In the genomic region with DNA sequence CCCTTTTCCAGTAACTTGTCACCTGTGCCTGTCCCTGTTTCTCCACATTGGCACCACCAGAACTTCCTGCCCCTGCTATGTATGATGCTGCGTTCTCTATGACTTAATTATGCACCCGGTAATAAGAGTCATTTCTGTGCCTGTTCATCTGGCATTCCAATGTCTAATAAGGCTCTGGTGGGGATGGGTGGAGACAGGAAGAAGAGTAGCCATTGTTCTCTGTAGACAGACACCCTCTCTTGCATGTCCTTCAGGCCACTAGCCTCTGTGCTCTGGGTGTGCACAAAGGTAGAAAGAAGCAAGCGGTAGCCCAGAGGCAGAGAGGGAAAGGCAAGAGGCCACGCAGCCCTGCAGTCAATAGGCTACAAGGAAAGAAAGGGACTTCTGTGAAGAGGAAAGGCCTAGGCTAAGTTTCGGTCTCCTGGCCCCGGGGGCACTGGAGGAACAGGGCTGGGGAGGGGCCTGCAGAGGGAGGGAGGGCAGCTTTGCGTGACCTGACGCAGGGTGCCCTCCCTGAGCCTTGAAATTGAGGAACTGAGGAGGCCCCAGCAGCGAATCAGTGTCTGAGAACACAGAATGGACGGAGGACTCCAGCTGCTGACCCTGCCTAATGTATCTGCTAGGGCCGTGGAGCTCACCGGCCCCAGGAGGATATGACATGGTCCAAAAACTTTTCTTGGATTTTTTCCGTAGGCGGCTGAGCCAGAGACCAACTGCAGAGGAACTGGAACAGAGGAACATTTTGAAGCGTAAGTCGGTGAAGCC, we compare ENCODE assay signal across 11 mouse cellular contexts. TPM values are rescaled to one million over a fixed set of nuclear protein-coding genes. Genes with fewer than 3 reads are reported as not detected.
DNase-seq lines count a peak whose midpoint lies in the region; ATAC-seq lines count a peak whose summit lies in the region.
"Had no signal": no experiment of that assay in that cellular context is flagged by ENCODE, and none has a peak within 500 bp of the region (broad histone marks: within the 10 kb centered on the region; RNA-seq: fewer than 3 reads in every experiment).

No protein-coding gene starts in this region.

- no peaks in the 10 kb centered on the region for H3K27me3 ChIP-seq in kidney, embryonic 14.5 days (ENCODE audit: control insufficient read depth, insufficient read depth, low read length)

- 0 out of 2 replicates have a peak, but pooled peaks have one; percentile 11 for ATAC-seq in kidney, embryonic 14.5 days (ENCODE audit: low FRiP score, low TSS enrichment)
- ATAC-seq: lung, postnatal 0 days had no signal

- H3K9me3 ChIP-seq in kidney, embryonic 14.5 days (ENCODE audit: control insufficient read depth, low read length): no peaks in the 10 kb centered on the region

- DNase-seq in kidney, adult 9 months: no peak
- DNase-seq in A20 (ENCODE audit: low read depth, low spot score): peak; percentile 77
- DNase-seq in heart, adult 9 months (ENCODE audit: low spot score in 2 of 2): peak; percentile 59
- DNase-seq in cerebellum, adult 18-20 months: no peak
- no peak for DNase-seq in adrenal gland, adult 8-10 months
- no peak for DNase-seq in lung, postnatal 10 days
- DNase-seq: layer of hippocampus, postnatal 36 days; thymus, adult 2 months had no signal

- H3K4me1 ChIP-seq in kidney, embryonic 14.5 days (ENCODE audit: control insufficient read depth, insufficient read depth, low read length): peaks cover 37% of the 10 kb centered on the region
- peaks cover 11% of the 10 kb centered on the region for H3K4me1 ChIP-seq in brown adipose tissue, adult 24 weeks (ENCODE audit: control insufficient read depth, insufficient read depth, insufficient read length, low read length)

- H3K9ac ChIP-seq in kidney, embryonic 14.5 days (ENCODE audit: low read depth, low read length): no peak overlapping the region; the same call in 1 of the 2 replicates

- H3K36me3 ChIP-seq in kidney, embryonic 14.5 days (ENCODE audit: control insufficient read depth, insufficient read depth, low read length): no peaks in the 10 kb centered on the region

- 51% methylated on average over 16 of the region's 16 CpGs for WGBS in kidney, embryonic 14.5 days

- H3K4me3 ChIP-seq in kidney, embryonic 14.5 days (ENCODE audit: low read length): peak overlapping the region; percentile 4; the same call in 1 of the 2 replicates
- H3K4me3 ChIP-seq in brown adipose tissue, adult 24 weeks (ENCODE audit: insufficient read depth, low read depth, low read length): peak overlapping the region; percentile 39

- peak overlapping the region; percentile 65 for H3K27ac ChIP-seq in kidney, embryonic 14.5 days (ENCODE audit: low read depth, low read length)
- H3K27ac ChIP-seq in brown adipose tissue, adult 24 weeks (replicated peaks; ENCODE audit: low read depth, low read length): no peak overlapping the region

- peak overlapping the region; percentile 27 for H3K4me2 ChIP-seq in kidney, embryonic 14.5 days (replicated peaks; ENCODE audit: low read depth, low read length)

RNA-seq across cellular contexts. Expression of a gene that starts 48.8 kb away (rescaled TPM):
- 61.1 and 64.8 TPM in 2 replicates for polyA plus RNA-seq in kidney, embryonic 14.5 days (2014; fragmentation: Nextera tagmentation; extraction: Ambion mirVana)
- 19.9 and 27.2 TPM in 2 replicates for polyA plus RNA-seq in brown adipose tissue, adult 24 weeks (2012; ENCODE audit: insufficient read depth, insufficient read length, missing spikeins)
- 10 to 100 TPM; 13.2 to 19.1 (median 18.4) TPM for total RNA-seq in adrenal gland, adult 8-10 months (2022)

Comparison
In these comparisons a context has a peak if more than half of its experiments do, and no peak if none do; other contexts are left out.
1. DNase-seq: peak in A20 (single experiment) and heart, adult 9 months (2 of 2); none in kidney, adult 9 months (single experiment), cerebellum, adult 18-20 months (0 of 2), adrenal gland, adult 8-10 months (single experiment) and lung, postnatal 10 days (single experiment).